Mouse (Mus musculus) erythroblast, embryonic 14.5 days (primary cell): ENCODE measurements at regions not wholly inside any gene's neighbourhood (a gene's known extent, or its start where the extent isn't known, plus 50 kb on each side); places are given as distances from the start of the nearest gene placed in this dataset.

ENCODE experiments used
- GATA1 ChIP-seq: IDR thresholded peaks from 2 replicates; pipeline ENCODE4 v1.6.1; 2012; ENCODE audit warnings: low read length, inconsistent platforms, mixed read lengths
- TAL1 ChIP-seq: IDR thresholded peaks from 3 replicates; pipeline ENCODE4 v1.6.1; 2012; ENCODE audit warnings: low read length, inconsistent platforms, mixed read lengths

DNA sequence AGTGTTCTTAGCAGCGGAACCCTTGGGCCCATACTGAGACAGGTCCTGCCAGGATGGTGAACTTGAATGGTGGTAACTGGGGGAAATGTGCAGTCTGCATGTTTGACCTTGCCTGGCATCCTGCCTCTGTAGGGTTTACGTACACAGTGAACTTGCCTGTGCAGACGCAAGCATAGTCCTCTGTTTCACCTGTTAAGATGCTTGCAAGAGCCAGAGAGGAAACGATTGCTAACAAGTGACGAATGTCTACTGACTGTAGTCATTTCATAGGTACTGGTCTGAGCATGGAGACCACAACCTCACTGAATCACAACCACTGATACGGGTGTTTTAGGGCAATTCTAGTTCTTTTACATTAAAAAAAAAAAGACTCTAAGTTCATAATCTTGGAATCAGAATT is 76.7 kb downstream of the Icos start:
- TF ChIP-seq GATA1 (no peak), TAL1 (no peak)
